Mouse (Mus musculus) central nervous system, embryonic 18 days (tissue): ENCODE data around the gene Rhebl1. TPM values are rescaled to one million over a fixed set of nuclear protein-coding genes. Genes with fewer than 3 reads are reported as not detected.

Experiments
- polyA plus RNA-seq: library from polyadenylated mRNA; depleted of rRNA; stranded (reverse); fragments of >200 nt; gene quantifications from 2 replicates; pipeline ENCODE4 v1.2.3, GENCODE M21; 2012; rRNA removed

Rhebl1 gene
- polyA plus RNA-seq = 47.9 and 49.9 TPM in 2 replicates

DNA sequence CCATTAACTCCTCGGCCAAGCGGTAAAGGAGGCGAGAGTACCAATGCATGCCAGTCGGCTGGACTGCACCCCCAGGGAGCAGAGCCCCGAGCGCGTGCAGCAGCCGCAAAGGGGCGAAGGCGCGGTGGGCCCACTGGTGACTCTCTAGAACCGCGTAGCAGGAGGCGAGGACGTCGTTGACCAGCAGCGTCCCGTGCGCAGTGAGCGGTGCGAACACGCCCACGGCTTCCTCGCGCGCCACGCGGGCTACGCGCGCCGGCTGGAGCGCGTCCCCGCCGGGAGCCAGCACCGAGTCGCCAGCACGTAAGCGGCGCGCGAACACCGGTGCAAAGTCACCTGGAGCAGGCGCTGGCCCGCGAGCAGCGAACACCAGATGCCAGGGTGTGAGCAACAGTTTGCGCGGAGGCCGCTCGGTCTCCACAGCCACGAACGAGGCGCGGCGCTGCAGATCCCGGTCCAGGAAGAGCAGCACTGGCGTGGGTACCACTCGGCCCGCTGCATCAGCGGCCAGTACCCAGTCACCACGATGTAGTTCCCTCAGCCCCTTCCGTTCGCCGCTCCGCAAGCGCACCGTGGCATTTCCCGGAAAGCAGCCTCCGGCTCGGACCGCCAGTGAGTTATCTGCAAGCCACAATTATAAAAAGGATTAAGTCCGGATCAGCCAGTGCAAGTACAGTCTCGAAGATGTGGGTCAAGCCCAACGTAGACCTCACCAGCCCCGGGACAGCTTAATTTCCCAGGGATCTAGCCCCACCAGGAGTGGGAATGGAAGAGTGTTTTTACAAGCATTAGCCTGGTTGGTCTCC, at the start of gene Rhebl1:
Rhebl1 (minus strand) TSS at position 601 of the 806 bp plus-strand sequence.

DNA sequence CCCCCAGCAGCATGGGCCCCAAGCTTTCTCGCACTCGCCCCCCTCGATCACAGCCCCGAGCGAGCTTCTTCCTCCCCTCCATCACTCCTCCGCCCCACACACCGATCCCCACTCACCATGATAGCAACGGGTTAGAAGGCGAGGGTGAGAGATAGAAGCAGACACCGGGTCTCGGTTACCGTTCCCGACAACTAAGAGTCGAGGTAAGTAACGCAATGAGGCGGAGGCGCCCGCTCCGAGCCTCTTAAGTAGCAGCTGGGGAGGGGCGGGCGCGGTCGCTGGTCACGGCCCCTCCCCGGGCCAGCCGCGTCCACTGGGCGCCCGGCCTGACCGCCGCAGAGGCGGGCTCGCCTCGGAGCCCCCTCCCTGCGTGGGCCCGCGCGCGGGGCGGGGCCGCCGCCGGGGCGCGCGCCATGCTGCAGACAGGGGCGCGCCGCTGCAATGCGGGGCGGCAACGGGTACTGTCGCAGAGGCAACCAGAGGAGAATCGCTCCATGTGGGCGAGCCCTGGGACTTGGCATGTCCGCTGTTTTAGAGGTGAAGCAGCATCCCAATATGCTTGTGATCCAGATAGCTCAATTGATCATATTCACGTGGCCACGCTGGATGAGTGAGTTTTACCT, 40.0 kb upstream of the Rhebl1 start, which contains the start of gene Tuba1b:
Tuba1b (minus strand) TSS at position 349 of the 623 bp plus-strand sequence.

DNA sequence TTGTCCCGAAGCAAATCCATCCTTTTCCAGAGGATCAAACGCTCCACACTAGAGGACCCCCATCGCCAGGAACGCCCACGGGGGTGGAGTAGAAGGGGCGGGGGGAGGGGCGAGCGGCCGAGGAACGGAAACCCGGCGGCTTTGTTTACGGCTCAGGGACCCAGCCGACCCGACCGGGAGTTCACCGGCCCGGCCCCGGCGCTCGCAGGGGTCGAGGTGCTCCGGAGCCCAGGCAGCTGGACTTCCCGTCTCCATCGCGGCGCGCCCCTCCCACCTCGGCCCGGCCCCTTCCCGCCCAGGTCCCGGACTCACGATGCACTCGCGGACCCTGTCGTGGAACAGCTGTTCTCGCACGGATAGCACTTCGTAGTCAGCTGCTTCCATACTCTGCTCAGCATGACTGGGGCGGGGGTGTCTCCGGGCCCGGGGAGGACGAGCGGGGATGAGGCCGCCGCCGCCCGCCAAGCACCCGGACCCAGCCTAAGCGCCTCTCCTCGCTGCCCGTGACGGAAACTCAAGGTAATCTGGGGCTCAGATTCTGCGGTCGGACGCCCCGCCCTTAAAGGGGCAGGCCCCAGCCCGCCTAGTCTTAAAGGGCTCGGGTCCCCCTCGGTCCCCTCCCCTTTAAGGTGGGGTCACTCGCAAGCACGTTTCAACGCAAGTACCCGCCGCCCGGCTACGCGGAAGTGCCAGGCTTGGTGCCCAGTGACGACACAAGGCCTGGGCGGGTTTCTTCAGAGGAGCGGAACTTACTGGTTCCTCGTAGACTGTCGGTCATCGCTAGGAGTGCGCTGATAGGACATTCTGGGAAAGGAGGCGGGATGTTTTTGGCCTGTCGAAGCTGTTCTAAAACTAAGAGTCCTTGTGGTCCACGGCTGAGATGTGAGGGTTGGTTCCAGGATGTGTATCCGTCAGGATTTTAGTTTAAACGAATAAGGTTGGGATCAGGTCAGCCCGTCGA, 23.5 kb upstream of the Rhebl1 start, which contains the start of gene Lmbr1l:
Lmbr1l (minus strand) TSS at position 694 of the 961 bp plus-strand sequence.

DNA sequence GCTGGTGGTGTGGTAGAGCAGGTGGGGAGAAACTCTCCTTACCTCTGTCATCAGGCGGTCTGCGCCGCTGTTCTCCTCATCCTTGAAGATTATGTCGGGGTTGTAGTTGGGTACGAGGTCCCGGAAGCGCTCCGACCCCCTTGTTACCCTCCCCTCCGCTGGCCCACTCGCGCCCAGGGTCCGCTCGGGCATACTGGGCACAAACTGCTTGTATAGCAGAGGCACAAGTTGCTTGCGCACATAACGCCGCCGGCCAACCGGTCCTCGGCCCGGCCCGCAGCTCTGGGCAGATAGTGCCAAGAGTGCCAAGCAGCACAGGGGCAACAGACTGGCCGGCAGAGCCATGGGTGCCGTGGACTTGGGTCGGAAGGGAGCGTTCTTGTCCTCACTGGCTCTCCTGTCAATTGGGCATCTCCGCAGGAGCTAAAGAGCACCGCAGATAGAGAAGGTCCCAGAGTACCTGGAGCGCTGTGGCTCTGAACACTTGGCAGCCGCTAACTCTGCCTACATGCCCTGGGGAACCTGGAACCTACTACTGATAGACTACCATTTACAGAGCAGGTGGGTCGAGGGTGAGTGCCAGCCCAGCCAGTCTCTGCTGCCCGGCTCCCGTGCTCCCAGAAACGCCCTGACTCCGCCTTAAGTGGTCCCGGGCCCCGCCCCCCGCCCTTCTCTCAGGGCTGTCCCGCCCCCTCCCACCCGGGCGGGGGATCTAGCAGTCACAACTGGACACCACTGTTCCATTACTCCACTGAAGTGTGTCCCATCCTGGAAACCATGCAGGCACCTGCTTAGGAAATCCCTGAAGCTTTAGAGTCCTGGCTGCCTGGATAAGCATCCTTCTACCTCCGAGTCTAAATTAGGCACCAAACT, 3.8 kb upstream of the Rhebl1 start, which contains the start of gene Dhh:
Dhh (minus strand) TSS at position 613 of the 873 bp plus-strand sequence.

DNA sequence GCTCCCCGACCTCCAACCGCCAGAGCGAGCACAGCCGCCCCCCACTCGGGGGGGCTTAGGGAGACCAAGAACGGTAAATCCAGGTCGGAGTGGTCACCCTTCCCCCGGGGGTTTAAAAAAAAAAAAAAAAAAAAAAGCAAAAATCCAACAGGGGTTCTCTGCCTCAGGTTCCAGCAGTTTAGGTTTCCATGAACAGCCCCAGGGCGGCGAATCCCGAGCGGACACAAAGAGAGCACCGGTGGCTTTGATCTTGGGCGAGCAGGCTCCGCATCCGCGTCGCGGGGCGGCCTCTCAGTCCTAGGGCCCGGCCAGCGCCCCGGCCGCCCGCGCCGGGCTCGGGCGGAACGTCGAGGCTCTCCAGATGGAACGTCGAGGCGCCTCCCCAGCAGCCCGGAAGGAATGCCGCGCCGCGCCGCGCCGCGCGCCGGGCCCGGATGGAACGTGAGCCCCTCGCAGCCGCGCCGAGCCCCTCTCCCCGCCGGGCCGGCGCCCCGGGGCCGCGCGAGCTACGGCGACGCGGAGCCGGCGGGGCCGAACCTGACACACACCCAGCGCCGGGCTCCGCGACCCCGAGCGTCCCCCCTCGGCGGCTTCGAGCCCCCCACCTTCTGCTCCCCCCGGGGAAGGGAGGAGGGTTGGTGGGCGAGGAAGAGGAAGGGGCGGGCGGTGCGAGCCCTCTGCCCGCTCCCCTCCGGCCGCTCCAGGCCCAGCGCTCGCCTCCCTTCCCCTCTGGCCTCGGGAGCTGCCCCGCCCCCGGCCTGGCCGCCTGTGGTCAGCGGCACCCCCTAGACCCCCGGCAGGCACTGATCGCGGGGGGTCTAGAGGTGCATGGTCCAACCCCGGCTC, 23.0 kb downstream of the Rhebl1 start, which contains the start of gene Kmt2d:
Kmt2d (minus strand) TSS at position 135 of the 846 bp plus-strand sequence.

DNA sequence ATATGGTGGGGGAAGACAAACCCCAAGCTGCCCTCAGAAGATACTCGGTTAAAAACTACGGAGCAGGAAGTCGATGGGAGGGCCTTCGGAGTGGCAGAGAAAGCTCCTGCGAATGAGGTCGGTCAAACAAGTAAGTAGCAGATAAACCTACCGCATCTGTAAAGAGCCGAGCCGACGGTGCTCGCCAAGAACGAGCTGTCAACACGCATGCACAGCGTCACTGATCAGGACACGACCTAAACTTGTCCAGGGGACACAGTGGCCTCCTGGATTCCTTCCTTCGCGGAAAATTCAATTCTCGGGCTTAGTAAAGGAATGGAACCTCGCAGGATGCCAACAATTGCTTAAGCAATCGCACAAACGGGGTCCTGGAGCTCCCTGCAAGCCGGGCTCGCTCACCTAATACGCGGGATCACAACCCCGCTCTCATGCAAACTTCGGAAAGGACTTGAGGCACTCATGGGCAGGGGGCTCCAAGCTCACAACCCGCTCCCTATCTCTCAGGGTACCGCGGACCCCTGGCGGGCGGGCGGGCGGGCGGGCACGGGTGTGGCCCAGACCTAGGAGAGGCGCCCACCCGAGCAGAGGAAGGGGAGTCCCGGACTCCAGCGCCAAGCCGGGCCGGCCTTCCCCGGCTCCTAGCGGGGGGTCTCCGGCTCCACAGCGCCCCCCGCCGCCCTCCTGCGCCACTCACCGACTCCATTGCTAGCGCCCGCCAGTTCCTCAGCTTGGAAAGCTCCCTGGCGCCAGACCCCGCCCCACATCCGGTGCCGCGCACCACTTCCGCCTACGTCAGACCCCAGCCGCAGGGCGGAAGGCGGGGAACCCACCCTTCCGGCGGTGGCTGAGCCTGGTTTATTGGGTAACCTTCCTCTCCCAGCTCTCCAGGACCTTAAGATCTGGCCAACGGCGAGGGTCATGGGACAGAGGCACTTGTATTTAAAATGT, 63.3 kb downstream of the Rhebl1 start, which contains the start of gene Prkag1:
Prkag1 (minus strand) TSS at position 786 of the 948 bp plus-strand sequence.

Other genes with a start within 250 kb of the Rhebl1 start
- gene Ddx23, start 231.6 kb downstream of the Rhebl1 start, polyA plus RNA-seq = 41.2 and 44.4 TPM in 2 replicates
- 38.9 and 41.2 TPM in 2 replicates for gene Rnd1, start 217.1 kb downstream of the Rhebl1 start, polyA plus RNA-seq
- gene Ccdc65, start 186.3 kb downstream of the Rhebl1 start, polyA plus RNA-seq = 6.0 and 6.1 TPM in 2 replicates
- gene Fkbp11, start 166.3 kb downstream of the Rhebl1 start, polyA plus RNA-seq = 3.0 and 6.1 TPM in 2 replicates
- 164 and 198 TPM in 2 replicates for gene Arf3, start 131.3 kb downstream of the Rhebl1 start, polyA plus RNA-seq
- gene Wnt10b, start 116.4 kb downstream of the Rhebl1 start, polyA plus RNA-seq = 0.35 and 1.4 TPM in 2 replicates
- gene Wnt1, start 104.7 kb downstream of the Rhebl1 start, polyA plus RNA-seq = 0.19 and 0.21 TPM in 2 replicates
- gene Ddn, start 85.0 kb downstream of the Rhebl1 start, polyA plus RNA-seq = 10.6 and 13.2 TPM in 2 replicates
- 62.9 and 66.0 TPM in 2 replicates for gene Prkag1, start 63.0 kb downstream of the Rhebl1 start, polyA plus RNA-seq
- gene Kmt2d, start 23.3 kb downstream of the Rhebl1 start, polyA plus RNA-seq = 21.3 and 24.1 TPM in 2 replicates
- gene Dhh, start 4.0 kb upstream of the Rhebl1 start, polyA plus RNA-seq = 0.39 and 1.5 TPM in 2 replicates
- gene Lmbr1l, start 23.7 kb upstream of the Rhebl1 start, polyA plus RNA-seq = 75.4 and 86.9 TPM in 2 replicates
- 1,779 and 1,791 TPM in 2 replicates for gene Tuba1b, start 40.0 kb upstream of the Rhebl1 start, polyA plus RNA-seq
- gene Gm49450, start 59.0 kb upstream of the Rhebl1 start, polyA plus RNA-seq = 384 and 475 TPM in 2 replicates
- 10,267 and 11,281 TPM in 2 replicates for gene Tuba1a, start 59.2 kb upstream of the Rhebl1 start, polyA plus RNA-seq
- gene Tuba1c, start 135.4 kb upstream of the Rhebl1 start, polyA plus RNA-seq = 32.6 and 36.8 TPM in 2 replicates
- 7.2 and 58.2 TPM in 2 replicates for gene Prph, start 160.6 kb upstream of the Rhebl1 start, polyA plus RNA-seq
- gene Troap, start 180.0 kb upstream of the Rhebl1 start, polyA plus RNA-seq = 5.7 and 7.4 TPM in 2 replicates
- 4.2 and 4.5 TPM in 2 replicates for gene C1ql4, start 193.3 kb upstream of the Rhebl1 start, polyA plus RNA-seq
- gene Dnajc22, start 198.6 kb upstream of the Rhebl1 start, polyA plus RNA-seq = 0.54 and 0.68 TPM in 2 replicates
- gene Spats2, start 231.4 kb upstream of the Rhebl1 start, polyA plus RNA-seq = 37.9 and 39.9 TPM in 2 replicates